Mouse (Mus musculus) lung, adult 2 months (tissue): ENCODE measurements around the gene Rogdi.

ENCODE experiments used
- CTCF ChIP-seq: fragments of 200-500 bp; IDR thresholded peaks from 2 replicates; pipeline ENCODE4 v1.5.1; 2011; ENCODE audit warnings: mild to moderate bottlenecking, low read length, control low read depth; ENCODE audit not compliant: insufficient read depth
- POLR2A ChIP-seq: fragments of 200-500 bp; IDR thresholded peaks from 2 replicates; pipeline ENCODE4 v1.6.1; 2011; ENCODE audit warnings: low read depth, mild to moderate bottlenecking, control low read depth, low read length, borderline replicate concordance; ENCODE audit errors: extremely low read depth

GRCm38 (mm10) chr16:4998984-4999383 is 14.4 kb downstream of the Rogdi start:
- TF ChIP-seq POLR2A (no peak), CTCF (no peak)
